Mouse (Mus musculus) spleen, postnatal 10 days (tissue): ENCODE measurements at regions not wholly inside any gene's neighbourhood (a gene's known extent, or its start where the extent isn't known, plus 50 kb on each side); places are given as distances from the start of the nearest gene placed in this dataset.
A peak's percentile ranks its signal among the peaks of the same experiment; 100 is the strongest.

Experiments used
- DNase-seq, 2 experiments: peaks; one replicate each; pipeline ENCODE4 v3.0.0; 2021 to 2022; ENCODE audit warnings: low spot score in 2 of 2

GRCm38 (mm10) chr6:50777827-50778226 is 123.6 kb upstream of the Npvf start:
- DNase-seq = no peak

- DNase-seq = no peak
Measured at GRCm38 (mm10) chr6:50780677-50781076, 126.4 kb upstream of the Npvf start.

GRCm38 (mm10) chr6:50781271-50781670 is 127.0 kb upstream of the Npvf start:
- no peak for DNase-seq

DNA sequence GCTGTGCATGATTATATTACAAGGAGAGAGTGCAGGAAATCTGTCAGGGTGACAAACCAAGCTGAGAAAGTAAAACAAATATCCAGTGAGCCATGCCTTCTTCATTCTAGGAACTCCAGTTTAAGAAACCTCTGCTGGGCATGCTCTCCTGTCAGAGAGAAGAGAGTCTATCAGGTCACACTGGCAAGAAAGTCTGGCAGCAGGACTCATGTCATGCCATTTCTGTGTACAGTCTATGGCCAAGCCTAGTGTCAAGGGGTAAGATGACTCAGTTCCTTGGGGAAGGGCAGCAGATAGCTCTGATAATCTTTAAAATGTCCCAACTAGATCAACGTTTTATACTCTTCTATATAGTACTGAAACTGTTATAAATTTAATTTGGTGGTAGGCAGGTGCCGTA is 128.0 kb upstream of the Npvf start:
- DNase-seq = no peak

DNA sequence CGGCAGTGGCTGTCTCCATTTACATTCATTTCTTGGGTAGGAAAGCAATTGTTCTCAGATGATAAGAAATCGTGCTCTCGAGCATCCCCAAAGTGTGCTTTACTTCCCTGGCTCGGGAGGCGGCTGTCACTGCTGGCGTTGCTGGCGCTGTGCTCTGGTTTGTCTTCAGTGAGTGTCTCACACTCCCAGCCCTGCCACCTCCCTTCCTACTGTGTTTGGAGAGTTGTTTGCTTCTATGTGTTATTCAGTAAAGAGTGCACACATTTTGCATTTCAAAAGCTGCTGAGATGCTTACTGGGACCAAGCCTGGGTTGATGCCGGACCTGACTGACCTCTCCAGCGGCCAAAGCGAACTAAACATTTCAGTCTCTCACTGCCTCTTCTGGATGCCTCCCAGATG is 129.3 kb upstream of the Npvf start:
- DNase-seq = no peak

DNA sequence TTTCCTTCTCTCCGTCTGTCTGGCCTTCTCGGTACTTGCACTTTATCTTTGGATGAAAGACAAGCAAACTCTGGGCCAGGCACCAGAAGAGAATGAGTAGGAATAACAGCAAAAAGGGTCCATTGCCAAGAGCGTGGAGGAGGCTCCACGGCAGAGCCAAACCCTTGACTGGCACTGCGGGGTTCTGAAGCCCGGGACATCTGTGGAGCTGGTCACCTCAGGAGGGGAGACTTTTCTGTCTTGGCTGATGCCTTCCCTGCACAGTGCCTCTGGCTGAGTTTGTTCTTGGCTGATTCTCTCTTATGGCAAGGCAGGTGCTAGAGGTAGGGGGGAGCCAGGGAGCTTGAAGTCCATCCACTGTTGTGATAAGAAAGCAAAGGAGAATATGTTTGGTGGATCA is 130.1 kb upstream of the Npvf start:
- DNase-seq = no peak

- no peak for DNase-seq
Measured at GRCm38 (mm10) chr6:50787666-50788065, 133.4 kb upstream of the Npvf start.

DNA sequence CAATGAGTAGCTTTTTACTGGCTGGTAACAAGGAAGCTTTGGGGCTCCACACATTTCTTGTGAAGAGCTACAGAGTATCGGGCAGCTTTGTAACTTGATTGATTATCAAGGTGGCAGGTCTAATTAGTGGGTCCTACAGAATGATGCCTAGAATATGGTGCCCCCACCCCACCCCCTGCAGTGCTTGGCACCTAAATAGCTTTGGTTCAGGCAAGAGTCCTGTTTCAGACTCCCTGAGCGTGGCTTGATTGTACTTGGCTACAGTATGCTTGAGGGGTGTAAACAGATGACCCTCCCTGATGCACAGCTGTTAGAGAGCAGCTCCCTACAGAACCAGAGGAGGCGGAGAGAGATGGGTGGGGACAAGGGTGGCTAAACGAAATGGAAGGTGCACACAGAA is 145.7 kb upstream of the Npvf start:
- DNase-seq = no peak

DNA sequence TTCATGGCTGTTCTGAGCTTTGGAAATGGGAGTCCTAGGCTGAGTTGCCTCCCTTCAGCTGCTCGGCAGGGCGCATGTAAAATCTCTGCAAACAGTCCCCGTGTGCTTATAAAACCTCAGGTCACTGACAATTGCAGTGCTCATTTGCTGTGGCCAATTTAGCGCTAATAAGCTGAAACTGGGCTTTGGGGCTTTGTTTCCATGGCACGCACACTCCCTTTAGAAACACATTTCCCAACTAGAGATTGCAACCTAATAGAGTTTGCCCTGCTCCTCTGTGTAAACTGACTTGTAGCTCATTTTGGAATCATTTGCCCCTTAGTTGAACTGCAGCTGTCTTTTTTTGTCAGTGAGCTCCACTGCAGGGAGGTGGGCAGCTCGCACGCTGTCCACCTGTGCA is 148.7 kb upstream of the Npvf start:
- DNase-seq = no peak

GRCm38 (mm10) chr6:50804477-50805005 is 150.3 kb upstream of the Npvf start:
- DNase-seq = no peak

DNA sequence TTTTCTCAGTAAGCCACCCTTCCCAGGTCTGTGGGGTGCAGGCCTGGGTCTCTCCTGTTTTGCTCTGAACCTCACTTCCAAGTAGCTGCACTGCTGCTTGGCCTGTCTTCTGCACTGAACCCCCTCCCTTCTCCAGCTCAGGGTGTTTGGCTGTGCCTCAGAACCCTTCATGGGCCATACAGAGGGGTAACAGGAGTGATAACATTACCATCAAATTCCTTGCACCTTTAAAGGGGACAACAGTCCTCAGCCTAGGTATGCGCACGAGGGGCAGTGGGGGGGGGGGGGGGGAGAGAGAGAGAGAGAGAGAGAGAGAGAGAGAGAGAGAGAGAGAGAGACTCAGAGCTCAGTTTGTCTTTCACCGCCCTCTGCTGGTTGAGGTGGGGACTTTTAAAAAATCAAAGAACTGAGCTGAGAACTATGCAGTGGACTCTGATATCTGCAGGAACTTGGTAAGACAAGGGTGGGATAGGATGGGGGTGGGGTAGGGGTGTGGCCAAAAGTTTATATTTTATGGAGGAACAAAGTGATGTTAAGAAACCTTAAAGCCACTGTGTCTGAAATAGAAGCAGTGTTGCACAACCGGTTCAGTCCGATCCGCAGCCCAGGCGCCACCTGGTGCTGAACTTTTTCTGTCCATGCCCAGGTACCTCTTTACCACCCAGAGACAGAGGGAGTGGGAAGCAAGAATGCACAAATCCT is 152.3 kb upstream of the Npvf start:
- DNase-seq = no peak

DNA sequence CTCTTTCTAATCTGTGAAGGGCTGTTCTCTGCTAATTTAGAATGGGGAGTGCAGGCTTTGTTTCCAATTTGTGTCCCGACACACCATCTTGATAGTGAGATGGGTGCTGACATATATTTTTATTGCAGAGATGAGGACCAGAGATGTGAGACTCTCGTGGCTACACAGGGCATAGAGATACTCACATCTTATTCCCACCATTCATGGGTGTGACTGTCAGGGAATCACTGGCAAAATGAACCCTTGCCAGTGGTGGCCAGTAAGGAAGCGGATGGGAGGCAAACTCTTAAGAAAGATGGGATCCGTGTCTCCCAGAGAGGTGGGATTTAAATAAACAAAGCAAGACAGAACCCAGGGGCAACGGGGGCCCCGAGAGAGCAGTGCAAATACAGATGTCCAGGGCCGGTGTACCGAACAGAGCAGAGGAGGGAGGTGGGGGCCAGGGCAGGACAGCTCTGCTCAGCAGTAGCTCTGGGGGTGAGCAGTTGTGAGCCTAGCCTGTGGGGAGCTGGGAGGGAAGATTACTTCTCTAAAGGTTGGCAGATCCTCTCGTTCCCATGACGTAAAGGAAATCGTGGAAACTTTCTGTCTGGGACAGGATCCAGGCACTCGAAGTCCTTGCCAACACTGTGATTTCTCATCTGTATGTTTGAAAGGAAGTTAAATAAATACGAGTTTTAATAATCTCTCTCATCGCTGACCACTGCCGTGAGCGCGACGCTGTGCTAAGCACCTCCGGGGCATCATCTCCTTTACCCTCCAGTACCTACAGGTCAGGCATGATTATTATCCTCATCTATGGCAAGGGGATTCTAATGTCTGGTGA is 153.2 kb upstream of the Npvf start:
- no peak for DNase-seq

DNA sequence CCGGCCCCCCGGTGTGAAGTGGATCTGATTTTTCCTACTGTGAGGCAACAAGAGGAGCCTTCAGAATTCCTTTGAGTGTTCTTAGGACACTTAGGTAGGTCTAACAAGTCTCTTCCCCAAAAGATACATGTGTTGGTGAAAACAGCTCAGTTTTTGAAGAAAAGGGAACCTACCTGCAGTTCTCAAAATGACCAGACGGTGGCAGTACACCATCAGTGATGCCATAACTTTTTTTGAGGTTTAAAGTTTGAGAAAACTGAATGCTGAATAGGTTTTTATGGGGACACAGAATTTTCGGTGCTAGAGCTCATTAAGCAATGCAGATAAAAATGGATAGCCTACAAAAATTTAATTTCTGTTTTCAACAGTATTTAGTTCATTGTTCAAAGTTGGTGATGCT is 153.9 kb upstream of the Npvf start:
- DNase-seq = peak; percentile 61 to 82

DNA sequence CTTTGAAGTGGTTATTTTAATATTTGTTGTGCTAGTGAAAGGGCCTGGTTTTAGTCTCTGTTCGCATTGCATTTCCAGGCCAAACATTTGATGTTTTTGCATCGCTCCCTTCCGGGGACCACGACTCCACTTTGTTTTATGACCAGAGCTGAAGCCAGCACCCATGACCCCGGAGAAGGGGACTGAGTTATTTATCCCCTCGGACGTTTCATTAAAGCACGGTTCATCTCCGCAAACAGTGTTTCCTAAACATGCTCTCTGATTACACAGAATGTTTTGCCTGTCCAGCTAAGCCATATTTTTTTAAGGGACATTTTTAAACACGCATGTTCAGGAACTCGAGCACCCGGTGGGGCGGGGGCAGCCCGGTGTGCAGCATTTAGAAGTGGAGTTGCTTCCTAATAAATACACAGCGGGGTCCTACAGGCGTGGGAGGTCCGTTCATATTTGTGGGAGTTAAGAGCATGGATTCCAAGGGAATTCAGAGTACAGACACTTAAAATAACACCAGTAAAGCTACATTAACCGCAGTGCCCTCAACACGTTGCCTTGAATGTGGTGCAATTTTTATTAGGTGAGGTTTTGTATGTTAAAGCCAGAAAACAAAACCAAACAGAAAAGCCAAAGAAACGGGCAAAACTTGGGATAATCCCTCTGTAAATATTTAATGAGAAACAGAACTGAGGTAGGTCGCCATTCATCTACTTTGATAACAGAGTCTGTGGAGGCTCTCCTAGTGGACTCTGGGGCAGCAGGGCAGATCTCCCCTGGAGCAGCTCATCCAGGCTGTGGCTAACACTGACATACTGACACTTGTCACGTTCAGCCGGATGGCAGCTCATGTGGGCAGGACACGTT is 154.8 kb upstream of the Npvf start:
- DNase-seq = no peak

GRCm38 (mm10) chr6:50809669-50809983 is 155.4 kb upstream of the Npvf start:
- no peak for DNase-seq

- no peak for DNase-seq
Measured at GRCm38 (mm10) chr6:50814936-50815500, 160.8 kb upstream of the Npvf start.

DNA sequence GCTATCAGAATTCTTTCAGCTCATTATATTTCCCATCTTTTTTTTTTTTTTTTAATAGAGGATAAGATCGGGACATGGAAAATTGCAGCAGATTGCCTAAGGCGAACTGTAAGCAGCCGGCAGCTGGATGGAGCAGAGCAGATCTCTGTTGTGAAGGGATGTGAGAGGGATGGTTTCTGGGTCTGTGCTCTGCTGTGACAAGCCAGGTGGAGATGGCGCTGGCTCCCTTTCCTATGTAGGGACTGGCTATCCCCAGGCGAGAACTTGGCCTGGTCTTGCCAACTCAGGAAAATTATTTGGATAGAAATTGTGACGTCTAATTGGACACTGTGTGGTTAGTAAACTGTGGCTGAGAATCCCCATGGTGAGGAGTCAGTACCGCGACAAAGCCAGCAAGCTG is 161.3 kb upstream of the Npvf start:
- DNase-seq = no peak

DNA sequence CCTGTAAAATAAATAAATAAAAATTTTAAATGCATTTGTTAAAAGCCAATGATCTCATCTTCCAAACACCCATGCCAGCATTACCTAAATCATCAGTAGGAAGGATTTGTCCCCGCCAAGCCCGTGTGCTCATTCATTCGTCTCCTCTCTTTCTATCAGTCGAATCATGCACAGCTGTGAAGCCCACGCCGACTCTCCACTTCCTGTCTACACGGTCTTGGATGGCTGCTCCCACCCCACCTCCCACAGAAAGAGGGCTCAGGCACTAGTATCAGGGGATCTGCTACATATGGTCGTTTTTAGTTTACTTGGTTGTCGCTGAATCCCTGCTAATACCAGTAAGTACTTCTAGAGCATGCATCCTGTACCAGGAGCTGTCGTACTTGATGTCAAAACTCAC is 163.2 kb upstream of the Npvf start:
- DNase-seq = no peak

GRCm38 (mm10) chr6:50818433-50818832 is 164.2 kb upstream of the Npvf start:
- DNase-seq = no peak

GRCm38 (mm10) chr6:50818891-50819541 is 164.8 kb upstream of the Npvf start:
- DNase-seq = no peak

- DNase-seq = no peak
Measured at GRCm38 (mm10) chr6:50821401-50822235, 167.4 kb upstream of the Npvf start.
